Mouse (Mus musculus) erythroblast, embryonic 14.5 days (primary cell): ENCODE data around the gene Acsl5. TPM values are rescaled to one million over a fixed set of nuclear protein-coding genes. Genes with fewer than 3 reads are reported as not detected.

Experiments
- H3K27me3 ChIP-seq: 2 replicates; pipeline ENCODE4 v1.6.1; 2012; ENCODE audit warnings: inconsistent platforms; ENCODE audit not compliant: control insufficient read depth
- H3K36me3 ChIP-seq: 2 replicates; pipeline ENCODE4 v1.6.1; 2012; ENCODE audit warnings: mild to moderate bottlenecking, inconsistent platforms; ENCODE audit not compliant: control insufficient read depth
- H3K4me1 ChIP-seq: 2 replicates; pipeline ENCODE4 v1.6.1; 2012; ENCODE audit warnings: inconsistent platforms; ENCODE audit not compliant: control insufficient read depth
- H3K4me3 ChIP-seq: replicated peaks from 2 replicates; pipeline ENCODE3; 2012; ENCODE audit warnings: moderate library complexity, mild to moderate bottlenecking, inconsistent platforms
- H3K9me3 ChIP-seq: 2 replicates; pipeline ENCODE4 v1.6.1; 2012; ENCODE audit warnings: low read length, inconsistent platforms, mixed read lengths; ENCODE audit not compliant: control insufficient read depth
- GATA1 ChIP-seq: IDR thresholded peaks from 2 replicates; pipeline ENCODE4 v1.6.1; 2012; ENCODE audit warnings: low read length, inconsistent platforms, mixed read lengths
- TAL1 ChIP-seq: IDR thresholded peaks from 3 replicates; pipeline ENCODE4 v1.6.1; 2012; ENCODE audit warnings: low read length, inconsistent platforms, mixed read lengths
- polyA plus RNA-seq: library from polyadenylated mRNA; stranded (reverse); fragments of >175 nt; gene quantifications from 2 replicates; pipeline ENCODE4 v1.2.3, GENCODE M21; 2012

Gene Acsl5
- polyA plus RNA-seq, 1 experiment: 1.3 TPM

GRCm38 (mm10) chr19:55292210-55292850 lies 40.6 kb downstream of the Acsl5 start:
- Histone ChIP-seq H3K4me3 (no peak overlapping the region), H3K27me3 (no peaks in the 10 kb centered on the region), H3K36me3 (peaks cover 99% of the 10 kb centered on the region), H3K9me3 (no peaks in the 10 kb centered on the region), H3K4me1 (peaks cover 53% of the 10 kb centered on the region)
- TF ChIP-seq GATA1 (no peak), TAL1 (no peak)

- Histone ChIP-seq H3K4me3 (no peak overlapping the region), H3K9me3 (no peaks in the 10 kb centered on the region), H3K4me1 (peaks cover 58% of the 10 kb centered on the region), H3K27me3 (no peaks in the 10 kb centered on the region), H3K36me3 (peaks cover 99% of the 10 kb centered on the region)
- TF ChIP-seq GATA1 (no peak), TAL1 (no peak)
Measured at GRCm38 (mm10) chr19:55293175-55293574, 41.4 kb downstream of the Acsl5 start.

- no peak for TF ChIP-seq TAL1
- Histone ChIP-seq H3K4me1 (peaks cover 51% of the 10 kb centered on the region), H3K36me3 (peaks cover 98% of the 10 kb centered on the region)
Measured at GRCm38 (mm10) chr19:55295075-55295474, 43.3 kb downstream of the Acsl5 start.

GRCm38 (mm10) chr19:55295556-55295955 lies 43.8 kb downstream of the Acsl5 start:
- H3K4me1 ChIP-seq: peaks cover 46% of the 10 kb centered on the region
- TF ChIP-seq TAL1: no peak
- no peak for TF ChIP-seq GATA1

More at GRCm38 (mm10) chr19:55295075-55295474, 43.3 kb downstream of the Acsl5 start:
- no peaks in the 10 kb centered on the region for H3K9me3 ChIP-seq
- H3K4me3 ChIP-seq: no peak overlapping the region
- no peaks in the 10 kb centered on the region for H3K27me3 ChIP-seq

GRCm38 (mm10) chr19:55296301-55296700 lies 44.6 kb downstream of the Acsl5 start:
- no peaks in the 10 kb centered on the region for H3K27me3 ChIP-seq
- H3K4me1 ChIP-seq: peaks cover 45% of the 10 kb centered on the region
- no peak overlapping the region for H3K4me3 ChIP-seq
- TF ChIP-seq GATA1 (no peak), TAL1 (no peak)
- H3K9me3 ChIP-seq: no peaks in the 10 kb centered on the region
- H3K36me3 ChIP-seq: peaks cover 98% of the 10 kb centered on the region

More at GRCm38 (mm10) chr19:55295556-55295955, 43.8 kb downstream of the Acsl5 start:
- H3K27me3 ChIP-seq: no peaks in the 10 kb centered on the region
- H3K9me3 ChIP-seq: no peaks in the 10 kb centered on the region
- H3K4me3 ChIP-seq: no peak overlapping the region
- H3K36me3 ChIP-seq: peaks cover 98% of the 10 kb centered on the region

GRCm38 (mm10) chr19:55297489-55297888 lies 45.8 kb downstream of the Acsl5 start:
- Histone ChIP-seq H3K4me1 (peaks cover 41% of the 10 kb centered on the region), H3K9me3 (no peaks in the 10 kb centered on the region), H3K36me3 (peaks cover 99% of the 10 kb centered on the region), H3K27me3 (no peaks in the 10 kb centered on the region), H3K4me3 (no peak overlapping the region)
- TF ChIP-seq GATA1 (no peak), TAL1 (no peak)

GRCm38 (mm10) chr19:55297961-55298360 lies 46.2 kb downstream of the Acsl5 start:
- TF ChIP-seq TAL1 (no peak), GATA1 (no peak)
- Histone ChIP-seq H3K36me3 (peaks cover 99% of the 10 kb centered on the region), H3K4me3 (no peak overlapping the region), H3K9me3 (no peaks in the 10 kb centered on the region), H3K27me3 (no peaks in the 10 kb centered on the region), H3K4me1 (peaks cover 38% of the 10 kb centered on the region)

GRCm38 (mm10) chr19:55299378-55299777 lies 47.6 kb downstream of the Acsl5 start:
- Histone ChIP-seq H3K36me3 (peaks cover 99% of the 10 kb centered on the region), H3K4me1 (peaks cover 29% of the 10 kb centered on the region), H3K4me3 (no peak overlapping the region), H3K27me3 (no peaks in the 10 kb centered on the region), H3K9me3 (no peaks in the 10 kb centered on the region)
- TF ChIP-seq GATA1: no peak

- TF ChIP-seq TAL1: no peak
- TF ChIP-seq GATA1: no peak
- H3K4me1 ChIP-seq: peaks cover 20% of the 10 kb centered on the region
- no peak overlapping the region for H3K4me3 ChIP-seq
- H3K9me3 ChIP-seq: no peaks in the 10 kb centered on the region
- no peaks in the 10 kb centered on the region for H3K27me3 ChIP-seq
- H3K36me3 ChIP-seq: peaks cover 95% of the 10 kb centered on the region
Measured at GRCm38 (mm10) chr19:55300525-55300924, 48.8 kb downstream of the Acsl5 start.

GRCm38 (mm10) chr19:55305024-55305423 lies 53.3 kb downstream of the Acsl5 start:
- H3K4me1 ChIP-seq: peaks cover 7% of the 10 kb centered on the region
- TF ChIP-seq TAL1 (no peak), GATA1 (no peak)
- H3K36me3 ChIP-seq: peaks cover 95% of the 10 kb centered on the region
- H3K9me3 ChIP-seq: no peaks in the 10 kb centered on the region
- H3K27me3 ChIP-seq: no peaks in the 10 kb centered on the region
- H3K4me3 ChIP-seq: no peak overlapping the region
